Mouse (Mus musculus): Measurements from ENCODE around the gene Gtf2i.

The Gtf2i gene

DNA sequence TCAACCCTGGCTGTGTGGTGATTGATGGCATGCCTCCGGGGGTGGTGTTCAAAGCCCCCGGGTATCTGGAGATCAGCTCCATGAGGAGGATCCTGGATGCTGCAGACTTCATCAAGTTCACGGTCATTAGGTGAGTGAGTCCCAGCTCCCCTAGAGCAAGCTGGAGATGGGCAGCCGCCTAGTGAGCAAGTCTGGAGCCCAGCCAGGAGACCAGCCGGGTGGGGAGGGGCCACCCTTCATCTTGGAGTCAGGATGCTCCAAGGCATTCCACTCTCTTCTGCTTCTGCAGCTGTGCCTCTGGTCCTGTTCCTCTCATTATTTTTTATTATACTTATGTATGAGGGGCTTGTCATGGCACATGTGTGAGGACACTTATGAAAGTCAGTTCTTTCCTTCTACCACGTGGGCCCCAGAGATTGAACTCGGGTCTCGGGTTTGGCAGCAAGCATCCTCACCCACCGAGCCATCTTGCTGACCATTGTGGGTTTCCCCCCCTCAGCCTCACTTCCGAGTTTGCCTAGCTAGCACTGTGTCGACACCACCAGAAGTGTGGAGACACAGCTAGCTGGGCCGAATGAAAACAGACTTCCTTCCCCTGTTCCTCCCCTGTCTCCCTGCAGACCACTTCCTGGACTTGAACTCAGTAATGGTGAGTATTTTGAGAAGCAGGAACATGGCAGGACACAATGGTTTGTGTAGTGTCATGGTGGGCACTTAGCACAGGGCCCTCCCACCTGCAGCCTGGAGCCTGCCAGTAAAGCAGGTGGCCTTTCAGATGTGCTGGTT is 100.3 kb downstream of the Gtf2i start:
- DNase-seq (ENCODE audit: low spot score in 2 of 2), result no peak

DNA sequence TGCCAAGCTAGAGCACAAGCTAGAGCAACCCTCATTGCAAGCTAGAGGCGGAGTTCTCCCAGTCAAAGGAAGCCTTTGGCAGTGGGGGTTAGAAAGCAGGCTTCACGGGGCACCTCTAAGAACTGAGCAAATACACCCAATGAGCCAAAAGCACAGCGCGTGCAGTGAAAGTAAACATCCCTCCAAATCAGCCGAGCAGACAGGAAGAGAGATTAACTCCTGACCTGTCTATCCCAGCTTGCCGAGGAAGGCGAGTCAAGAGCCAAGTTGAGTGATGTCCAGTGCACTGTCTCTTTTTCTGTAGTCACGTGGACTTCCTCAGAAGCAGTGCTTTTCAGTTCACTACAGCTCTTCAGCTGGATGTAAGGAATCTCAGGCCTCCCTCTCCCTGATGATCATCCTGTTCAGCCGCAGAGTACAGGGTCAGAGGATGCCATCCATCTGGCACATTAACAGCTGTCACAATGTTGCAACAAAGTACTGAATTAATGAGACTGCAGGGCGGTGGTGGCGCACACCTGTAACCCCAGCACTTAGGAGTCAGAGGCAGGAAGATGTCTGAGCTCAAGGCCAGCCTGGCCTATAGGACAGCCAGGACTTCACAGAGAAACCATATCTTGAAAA is 104.5 kb downstream of the Gtf2i start:
- no peak for DNase-seq (ENCODE audit: low spot score in 2 of 2)

DNA sequence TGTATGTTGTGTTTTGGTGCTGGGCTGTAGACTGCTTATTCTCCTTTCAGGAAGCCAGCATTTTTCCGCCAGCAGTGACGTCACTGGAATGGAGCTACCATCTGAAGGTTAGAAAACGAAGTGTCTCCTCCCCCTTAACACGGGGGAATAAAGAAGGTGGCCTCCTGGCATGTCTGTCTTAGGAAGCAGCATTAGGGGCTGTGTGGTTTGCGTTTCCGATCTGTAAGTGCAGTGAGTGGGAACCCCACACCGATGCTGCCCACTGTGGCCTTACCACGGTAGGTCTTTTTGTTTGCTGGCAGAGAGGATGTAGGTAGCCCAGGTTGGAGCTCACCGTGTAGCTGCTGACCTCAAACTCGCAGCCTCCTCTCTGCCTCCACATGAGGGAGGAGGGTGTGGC is 107.8 kb downstream of the Gtf2i start:
- no peak for DNase-seq (ENCODE audit: low spot score in 2 of 2)

DNA sequence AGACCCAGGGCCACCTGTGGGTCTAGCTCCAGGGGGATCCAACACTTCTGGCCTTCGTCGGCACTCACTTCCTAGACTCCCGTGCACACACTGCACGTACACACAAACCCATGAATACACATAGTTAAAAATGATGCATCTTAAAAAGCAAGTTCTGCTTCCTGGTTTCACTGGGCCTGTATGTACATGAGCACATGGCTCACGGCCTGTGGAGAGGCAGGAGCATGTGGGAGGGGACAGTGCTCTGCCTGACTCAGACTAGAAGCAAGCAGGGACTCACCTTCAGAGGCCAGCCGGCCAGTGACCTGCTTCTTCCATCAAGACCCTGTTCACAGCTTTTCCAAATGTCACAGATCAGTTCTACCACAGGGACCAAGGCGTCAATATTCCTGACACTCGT is 120.9 kb downstream of the Gtf2i start:
- DNase-seq (ENCODE audit: low spot score in 2 of 2), result no peak

DNA sequence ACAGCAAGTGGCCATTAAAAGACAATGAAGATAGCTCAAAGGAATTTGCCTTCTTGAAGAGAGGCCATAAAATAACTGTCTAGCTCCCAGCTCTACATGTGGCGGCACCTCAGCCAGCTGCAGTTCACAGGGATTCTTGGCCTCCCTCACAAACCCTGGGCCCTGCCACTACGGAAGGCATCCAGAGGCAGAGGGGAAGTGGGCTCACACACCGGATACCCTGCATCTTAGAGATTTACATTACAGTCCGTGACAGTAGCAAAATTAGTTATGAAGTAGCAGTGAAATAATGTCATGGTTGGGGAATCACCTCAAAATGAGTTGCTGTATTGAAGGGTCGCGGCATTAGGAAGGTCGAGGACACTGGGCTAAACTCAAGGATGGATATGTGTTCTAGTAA is 126.0 kb downstream of the Gtf2i start:
- no peak for DNase-seq (ENCODE audit: low spot score in 2 of 2)
